Mouse (Mus musculus): ENCODE measurements around the gene Krt7. TPM values are rescaled to one million over a fixed set of nuclear protein-coding genes. Genes with fewer than 3 reads are reported as not detected.

The Krt7 gene
- polyA plus RNA-seq, 1 experiment from 2014 or later, result 10.6 TPM

DNA sequence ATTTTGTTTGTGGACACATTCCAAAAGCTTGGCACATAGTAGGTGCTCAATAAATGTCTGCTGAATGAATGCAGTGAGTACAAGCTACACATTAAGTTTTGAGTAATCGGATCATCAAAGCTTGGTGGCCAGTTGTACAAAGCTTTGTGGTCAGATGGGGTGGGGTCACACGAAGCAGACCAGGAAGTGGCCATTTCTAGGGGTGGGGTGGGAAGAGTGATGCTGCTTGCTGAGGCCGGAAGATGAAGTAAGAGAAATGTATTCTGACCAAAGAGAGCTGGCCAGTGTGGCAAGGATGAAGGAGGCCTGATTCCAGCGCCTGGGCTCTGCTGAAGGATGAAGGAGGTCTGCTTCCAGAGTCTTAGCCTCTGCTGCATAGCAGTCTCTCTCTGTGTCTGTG lies 58.2 kb downstream of the Krt7 start:
- 83% methylated on average over 4 of the region's 4 CpGs for WGBS
- no peaks in the 10 kb centered on the region for H3K27me3 ChIP-seq (ENCODE audit: control insufficient read depth, insufficient read depth, low read length)
- no peaks in the 10 kb centered on the region for H3K4me1 ChIP-seq (ENCODE audit: control insufficient read depth, insufficient read depth, low read length)
- H3K36me3 ChIP-seq (ENCODE audit: control insufficient read depth, insufficient read depth, low read length), result no peaks in the 10 kb centered on the region
- no peak overlapping the region for H3K4me2 ChIP-seq (ENCODE audit: low read depth)
- H3K27ac ChIP-seq (ENCODE audit: low read depth, low read length), result no peak overlapping the region
- DNase-seq (ENCODE audit: low spot score) (no peak), ATAC-seq (ENCODE audit: insufficient read depth, low FRiP score, low TSS enrichment) (no peak)
- H3K4me3 ChIP-seq (ENCODE audit: low read depth, low read length), result no peak overlapping the region
- H3K9me3 ChIP-seq (ENCODE audit: control insufficient read depth, low read length), result no peaks in the 10 kb centered on the region
- H3K9ac ChIP-seq (ENCODE audit: low read length), result no peak overlapping the region

GRCm38 (mm10) chr15:101472952-101473528 lies 62.2 kb downstream of the Krt7 start, which contains the start of gene Krt86:
TSS of gene Krt86 (plus strand) at chr15:101473478.
- WGBS, result 26% methylated on average over 10 of the region's 10 CpGs

DNA sequence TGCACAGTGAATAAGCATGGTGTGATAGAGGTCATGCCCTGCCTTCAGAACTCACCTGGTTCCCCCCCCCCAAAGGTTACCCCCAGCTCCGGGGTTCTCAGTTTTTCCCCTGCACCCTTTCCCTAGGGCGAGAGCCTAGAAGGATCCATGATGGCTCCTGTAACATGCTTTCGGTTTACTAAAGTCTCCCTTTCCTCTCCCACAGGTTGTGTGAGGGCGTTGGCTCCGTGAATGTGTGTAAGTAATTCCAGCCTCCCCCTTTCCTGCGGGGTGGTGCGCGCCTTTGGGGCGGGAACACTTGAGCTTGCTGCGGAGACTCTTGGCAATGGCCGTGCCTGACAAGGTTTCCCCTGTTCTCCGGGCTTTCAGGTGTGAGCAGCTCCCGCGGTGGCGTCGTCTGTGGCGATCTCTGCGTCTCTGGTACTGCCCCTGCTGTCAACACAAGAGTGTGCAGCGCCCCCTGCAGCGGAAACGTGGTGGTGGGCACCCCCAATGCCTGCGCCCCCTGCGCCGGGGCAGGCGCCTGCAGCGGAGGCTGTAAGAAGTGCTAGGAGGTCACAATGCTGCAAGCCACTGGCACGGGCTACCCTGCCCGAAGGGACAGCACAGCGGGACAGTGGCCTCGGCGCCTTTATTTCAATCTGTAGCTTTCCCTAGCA lies 68.3 kb downstream of the Krt7 start:
- Histone ChIP-seq H3K4me3 (ENCODE audit: low read depth, low read length) (peak overlapping the region; percentile 26), H3K9me3 (ENCODE audit: control insufficient read depth, low read length) (no peaks in the 10 kb centered on the region), H3K36me3 (ENCODE audit: control insufficient read depth, insufficient read depth, low read length) (no peaks in the 10 kb centered on the region), H3K9ac (ENCODE audit: low read length) (peak overlapping the region; percentile 49; the same call in 1 of the 2 replicates), H3K27ac (ENCODE audit: low read depth, low read length) (no peak overlapping the region), H3K27me3 (ENCODE audit: control insufficient read depth, insufficient read depth, low read length) (no peaks in the 10 kb centered on the region), H3K4me2 (ENCODE audit: low read depth) (peak overlapping the region; percentile 56), H3K4me1 (ENCODE audit: control insufficient read depth, insufficient read depth, low read length) (no peaks in the 10 kb centered on the region)
- ATAC-seq (ENCODE audit: insufficient read depth, low FRiP score, low TSS enrichment), result no peak
- 13% methylated on average over 31 of the region's 31 CpGs for WGBS
- DNase-seq (ENCODE audit: low spot score), result peak; percentile 72

More at GRCm38 (mm10) chr15:101472952-101473528, 62.2 kb downstream of the Krt7 start, which contains the start of gene Krt86:
- peak; percentile 52 for DNase-seq (ENCODE audit: low spot score)
- ATAC-seq (ENCODE audit: insufficient read depth, low FRiP score, low TSS enrichment), result no peak
- no peaks in the 10 kb centered on the region for H3K27me3 ChIP-seq (ENCODE audit: control insufficient read depth, insufficient read depth, low read length)
- no peaks in the 10 kb centered on the region for H3K36me3 ChIP-seq (ENCODE audit: control insufficient read depth, insufficient read depth, low read length)
- no peak within 1 kb of the TSS for H3K27ac ChIP-seq (ENCODE audit: low read depth, low read length)
- H3K4me2 ChIP-seq (ENCODE audit: low read depth), result no peak within 1 kb of the TSS
- no peaks in the 10 kb centered on the region for H3K4me1 ChIP-seq (ENCODE audit: control insufficient read depth, insufficient read depth, low read length)
- H3K4me3 ChIP-seq (ENCODE audit: low read depth, low read length), result no peak within 1 kb of the TSS
- H3K9ac ChIP-seq (ENCODE audit: low read length), result no peak within 1 kb of the TSS
- no peaks in the 10 kb centered on the region for H3K9me3 ChIP-seq (ENCODE audit: control insufficient read depth, low read length)

DNA sequence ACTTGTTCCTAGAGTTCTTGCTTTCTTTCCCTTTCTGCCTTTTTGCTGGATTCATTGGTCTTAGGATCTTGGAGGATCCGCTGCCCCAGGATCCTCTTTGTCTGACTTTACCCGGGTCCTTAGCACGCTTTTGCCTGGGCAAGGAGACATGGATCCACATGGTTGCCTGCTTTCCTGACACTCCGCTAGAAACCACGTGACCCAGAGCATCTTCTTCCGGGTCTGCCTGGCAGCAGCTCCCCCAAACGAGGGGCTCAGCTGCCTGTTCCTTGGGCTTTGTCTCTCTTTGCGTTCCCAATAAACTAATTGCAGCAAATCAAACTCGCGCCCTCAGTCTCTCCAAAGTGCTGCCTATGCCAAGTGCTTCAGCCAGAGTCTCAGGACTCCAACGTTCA lies 68.8 kb downstream of the Krt7 start:
- 34% methylated on average over 11 of the region's 11 CpGs for WGBS
- peak overlapping the region; percentile 56 for H3K4me2 ChIP-seq (ENCODE audit: low read depth)
- no peaks in the 10 kb centered on the region for H3K9me3 ChIP-seq (ENCODE audit: control insufficient read depth, low read length)
- no peaks in the 10 kb centered on the region for H3K36me3 ChIP-seq (ENCODE audit: control insufficient read depth, insufficient read depth, low read length)
- H3K4me3 ChIP-seq (ENCODE audit: low read depth, low read length), result peak overlapping the region; percentile 26
- H3K27me3 ChIP-seq (ENCODE audit: control insufficient read depth, insufficient read depth, low read length), result no peaks in the 10 kb centered on the region
- peak overlapping the region; percentile 49; the same call in 1 of the 2 replicates for H3K9ac ChIP-seq (ENCODE audit: low read length)
- peak; percentile 20 for DNase-seq (ENCODE audit: low spot score)
- no peak overlapping the region for H3K27ac ChIP-seq (ENCODE audit: low read depth, low read length)
- no peak for ATAC-seq (ENCODE audit: insufficient read depth, low FRiP score, low TSS enrichment)
- no peaks in the 10 kb centered on the region for H3K4me1 ChIP-seq (ENCODE audit: control insufficient read depth, insufficient read depth, low read length)

MicroRNA genes within 50 kb of the gene (microRNA counts, 519-probe panel; counts per million panel counts)
- microRNA mmu-miR-1941-3p (171 counts per million, percentile 57 among the panel's probes with 10 or more counts), microRNA mmu-miR-1941-5p (171 counts per million, percentile 57 among the panel's probes with 10 or more counts)

Small RNA genes within 50 kb of the gene (microRNA-seq; reads per million reads assigned to microRNA genes)
- gene Mir1941, result not detected

Other genes starting within 250 kb of the Krt7 start
- 16.6 and 17.4 TPM in 2 replicates for gene Acvr1b, start 237.0 kb upstream of the Krt7 start, polyA plus RNA-seq (2014; fragmentation: Nextera tagmentation; extraction: Ambion mirVana)
- gene Grasp, start 186.9 kb upstream of the Krt7 start, polyA plus RNA-seq (2014; fragmentation: Nextera tagmentation; extraction: Ambion mirVana), result 6.6 TPM in 2 replicates
- gene Nr4a1, start 156.8 kb upstream of the Krt7 start, polyA plus RNA-seq (2014; fragmentation: Nextera tagmentation; extraction: Ambion mirVana), result 3.2 and 4.4 TPM in 2 replicates
- gene Atg101, start 126.8 kb upstream of the Krt7 start, polyA plus RNA-seq (2014; fragmentation: Nextera tagmentation; extraction: Ambion mirVana), result 69.5 and 74.4 TPM in 2 replicates
- gene 6030408B16Rik, start 117.8 kb upstream of the Krt7 start, polyA plus RNA-seq (2014; fragmentation: Nextera tagmentation; extraction: Ambion mirVana), result 0.33 and 0.42 TPM in 2 replicates
- not detected in 2 replicates for gene Krt80, start 40.9 kb upstream of the Krt7 start, polyA plus RNA-seq (2014; fragmentation: Nextera tagmentation; extraction: Ambion mirVana)
- gene Krt87, start 27.8 kb downstream of the Krt7 start, polyA plus RNA-seq (2014; fragmentation: Nextera tagmentation; extraction: Ambion mirVana), result 0.41 TPM in 1 of 2 replicates, not detected in the other
- not detected in 2 replicates for gene Krt88, start 36.7 kb downstream of the Krt7 start, polyA plus RNA-seq (2014; fragmentation: Nextera tagmentation; extraction: Ambion mirVana)
- gene Krt81, start 52.7 kb downstream of the Krt7 start, polyA plus RNA-seq (2014; fragmentation: Nextera tagmentation; extraction: Ambion mirVana), result not detected in 2 replicates
- gene Krt86, start 62.4 kb downstream of the Krt7 start, polyA plus RNA-seq (2014; fragmentation: Nextera tagmentation; extraction: Ambion mirVana), result not detected in 2 replicates
- gene Krt83, start 80.5 kb downstream of the Krt7 start, polyA plus RNA-seq (2014; fragmentation: Nextera tagmentation; extraction: Ambion mirVana), result not detected in 2 replicates
- not detected in 2 replicates for gene Gm49425, start 106.2 kb downstream of the Krt7 start, polyA plus RNA-seq (2014; fragmentation: Nextera tagmentation; extraction: Ambion mirVana)
- not detected in 2 replicates for gene Krt84, start 121.8 kb downstream of the Krt7 start, polyA plus RNA-seq (2014; fragmentation: Nextera tagmentation; extraction: Ambion mirVana)
- gene Krt82, start 139.6 kb downstream of the Krt7 start, polyA plus RNA-seq (2014; fragmentation: Nextera tagmentation; extraction: Ambion mirVana), result not detected in 2 replicates
- gene Krt90, start 151.9 kb downstream of the Krt7 start, polyA plus RNA-seq (2014; fragmentation: Nextera tagmentation; extraction: Ambion mirVana), result 0.37 and 0.85 TPM in 2 replicates
- not detected in 2 replicates for gene Krt75, start 162.9 kb downstream of the Krt7 start, polyA plus RNA-seq (2014; fragmentation: Nextera tagmentation; extraction: Ambion mirVana)
- not detected in 2 replicates for gene Gm5414, start 217.1 kb downstream of the Krt7 start, polyA plus RNA-seq (2014; fragmentation: Nextera tagmentation; extraction: Ambion mirVana)
- not detected in 2 replicates for gene Gm5478, start 236.3 kb downstream of the Krt7 start, polyA plus RNA-seq (2014; fragmentation: Nextera tagmentation; extraction: Ambion mirVana)

All from neural tube, embryonic 11.5 days (tissue).